Mouse (Mus musculus): ENCODE results near the gene Cacnb3. TPM values are rescaled to one million over a fixed set of nuclear protein-coding genes. Genes with fewer than 3 reads are reported as not detected.

Cacnb3 gene
- polyA plus RNA-seq, 1 experiment from 2014 or later = 7.4 TPM

- no peaks in the 10 kb centered on the region for H3K36me3 ChIP-seq (ENCODE audit: insufficient read depth, low read length)
- no peaks in the 10 kb centered on the region for H3K4me1 ChIP-seq (ENCODE audit: insufficient read depth, low read depth, low read length)
- no peak overlapping the region for H3K9ac ChIP-seq (replicated peaks; ENCODE audit: low read depth)
- WGBS = 29% methylated on average over 6 of the region's 6 CpGs
- no peaks in the 10 kb centered on the region for H3K9me3 ChIP-seq (ENCODE audit: low read length)
- no peak overlapping the region for H3K27ac ChIP-seq (ENCODE audit: low read length)
- TF ChIP-seq CTCF (IDR thresholded peaks at IDR 0.05) (no peak), EP300 (IDR thresholded peaks at IDR 0.05) (no peak)
- ATAC-seq (no peak), DNase-seq (ENCODE audit: low spot score) (no peak)
- H3K4me3 ChIP-seq (ENCODE audit: low read depth, low read length) = no peak overlapping the region
- no peaks in the 10 kb centered on the region for H3K27me3 ChIP-seq (replicated peaks; ENCODE audit: insufficient read depth, low read length)
- H3K4me2 ChIP-seq (replicated peaks; ENCODE audit: low read depth, low read length) = no peak overlapping the region
These were observed 7.9 kb upstream of the Cacnb3 start for GRCm38 (mm10) chr15:98622721-98623120.

- ATAC-seq (no peak), DNase-seq (ENCODE audit: low spot score) (no peak)
- no peaks in the 10 kb centered on the region for H3K9me3 ChIP-seq (ENCODE audit: low read length)
- H3K27ac ChIP-seq (ENCODE audit: low read length) = no peak overlapping the region
- H3K36me3 ChIP-seq (ENCODE audit: insufficient read depth, low read length) = no peaks in the 10 kb centered on the region
- TF ChIP-seq CTCF (IDR thresholded peaks at IDR 0.05) (no peak), EP300 (IDR thresholded peaks at IDR 0.05) (no peak)
- no peaks in the 10 kb centered on the region for H3K27me3 ChIP-seq (replicated peaks; ENCODE audit: insufficient read depth, low read length)
- H3K9ac ChIP-seq (replicated peaks; ENCODE audit: low read depth) = no peak overlapping the region
- H3K4me2 ChIP-seq (replicated peaks; ENCODE audit: low read depth, low read length) = no peak overlapping the region
- 47% methylated on average over 5 of the region's 5 CpGs for WGBS
- H3K4me3 ChIP-seq (ENCODE audit: low read depth, low read length) = no peak overlapping the region
- peaks cover under 1% of the 10 kb centered on the region; the same call in 1 of the 2 replicates for H3K4me1 ChIP-seq (ENCODE audit: insufficient read depth, low read depth, low read length)
These were observed 7.2 kb upstream of the Cacnb3 start for GRCm38 (mm10) chr15:98623361-98623821.

GRCm38 (mm10) chr15:98626078-98626477 is 4.6 kb upstream of the Cacnb3 start:
- H3K9me3 ChIP-seq (ENCODE audit: low read length) = no peaks in the 10 kb centered on the region
- H3K4me2 ChIP-seq (replicated peaks; ENCODE audit: low read depth, low read length) = no peak overlapping the region
- ATAC-seq (no peak), DNase-seq (ENCODE audit: low spot score) (no peak)
- WGBS = 24% methylated on average over 8 of the region's 8 CpGs
- H3K9ac ChIP-seq (replicated peaks; ENCODE audit: low read depth) = no peak overlapping the region
- no peak overlapping the region for H3K27ac ChIP-seq (ENCODE audit: low read length)
- peaks cover 6% of the 10 kb centered on the region; the same call in 1 of the 2 replicates for H3K4me1 ChIP-seq (ENCODE audit: insufficient read depth, low read depth, low read length)
- H3K36me3 ChIP-seq (ENCODE audit: insufficient read depth, low read length) = no peaks in the 10 kb centered on the region
- H3K4me3 ChIP-seq (ENCODE audit: low read depth, low read length) = no peak overlapping the region
- no peaks in the 10 kb centered on the region for H3K27me3 ChIP-seq (replicated peaks; ENCODE audit: insufficient read depth, low read length)
- TF ChIP-seq CTCF (IDR thresholded peaks at IDR 0.05) (no peak), EP300 (IDR thresholded peaks at IDR 0.05) (no peak)

- Histone ChIP-seq H3K4me3 (ENCODE audit: low read depth, low read length) (no peak overlapping the region), H3K27ac (ENCODE audit: low read length) (no peak overlapping the region), H3K27me3 (replicated peaks; ENCODE audit: insufficient read depth, low read length) (no peaks in the 10 kb centered on the region), H3K36me3 (ENCODE audit: insufficient read depth, low read length) (no peaks in the 10 kb centered on the region), H3K4me2 (replicated peaks; ENCODE audit: low read depth, low read length) (no peak overlapping the region), H3K4me1 (ENCODE audit: insufficient read depth, low read depth, low read length) (peaks cover 6% of the 10 kb centered on the region; the same call in 1 of the 2 replicates), H3K9ac (replicated peaks; ENCODE audit: low read depth) (no peak overlapping the region), H3K9me3 (ENCODE audit: low read length) (no peaks in the 10 kb centered on the region)
- DNase-seq (ENCODE audit: low spot score) (no peak), ATAC-seq (no peak)
- WGBS = 79% methylated on average over 7 of the region's 7 CpGs
- TF ChIP-seq CTCF (IDR thresholded peaks at IDR 0.05) = no peak
- TF ChIP-seq EP300 (IDR thresholded peaks at IDR 0.05) = no peak
These were observed 4.0 kb upstream of the Cacnb3 start for GRCm38 (mm10) chr15:98626487-98627212.

- Histone ChIP-seq H3K27me3 (replicated peaks; ENCODE audit: insufficient read depth, low read length) (peaks cover 8% of the 10 kb centered on the region; the same call in 1 of the 2 replicates), H3K36me3 (ENCODE audit: insufficient read depth, low read length) (no peaks in the 10 kb centered on the region), H3K4me1 (ENCODE audit: insufficient read depth, low read depth, low read length) (peaks cover 6% of the 10 kb centered on the region; the same call in 1 of the 2 replicates), H3K9ac (replicated peaks; ENCODE audit: low read depth) (no peak overlapping the region), H3K4me3 (ENCODE audit: low read depth, low read length) (no peak overlapping the region), H3K27ac (ENCODE audit: low read length) (no peak overlapping the region), H3K4me2 (replicated peaks; ENCODE audit: low read depth, low read length) (peak overlapping the region; percentile 44; the same call in 1 of the 2 replicates), H3K9me3 (ENCODE audit: low read length) (no peaks in the 10 kb centered on the region)
- ATAC-seq = peak; percentile 21
- WGBS = 8% methylated on average over 20 of the region's 20 CpGs
- DNase-seq (ENCODE audit: low spot score) = peak; percentile 37
- no peak for TF ChIP-seq CTCF (IDR thresholded peaks at IDR 0.05)
- no peak for TF ChIP-seq EP300 (IDR thresholded peaks at IDR 0.05)
These were observed 1.9 kb upstream of the Cacnb3 start for GRCm38 (mm10) chr15:98628589-98629254.

- Histone ChIP-seq H3K27ac (ENCODE audit: low read length) (no peak overlapping the region), H3K4me3 (ENCODE audit: low read depth, low read length) (no peak overlapping the region), H3K4me1 (ENCODE audit: insufficient read depth, low read depth, low read length) (peaks cover 12% of the 10 kb centered on the region; the same call in 1 of the 2 replicates), H3K9me3 (ENCODE audit: low read length) (no peaks in the 10 kb centered on the region), H3K9ac (replicated peaks; ENCODE audit: low read depth) (no peak overlapping the region), H3K27me3 (replicated peaks; ENCODE audit: insufficient read depth, low read length) (peaks cover 13% of the 10 kb centered on the region), H3K36me3 (ENCODE audit: insufficient read depth, low read length) (no peaks in the 10 kb centered on the region), H3K4me2 (replicated peaks; ENCODE audit: low read depth, low read length) (no peak overlapping the region)
- TF ChIP-seq EP300 (IDR thresholded peaks at IDR 0.05) (no peak), CTCF (IDR thresholded peaks at IDR 0.05) (no peak)
- 38% methylated on average over 6 of the region's 6 CpGs for WGBS
- ATAC-seq (no peak), DNase-seq (ENCODE audit: low spot score) (no peak)
These were observed 1.2 kb upstream of the Cacnb3 start for GRCm38 (mm10) chr15:98629464-98629863.

Data from lung, postnatal 0 days (tissue).